Mouse (Mus musculus): ENCODE data around the gene Pklr.

Gene Pklr

DNA sequence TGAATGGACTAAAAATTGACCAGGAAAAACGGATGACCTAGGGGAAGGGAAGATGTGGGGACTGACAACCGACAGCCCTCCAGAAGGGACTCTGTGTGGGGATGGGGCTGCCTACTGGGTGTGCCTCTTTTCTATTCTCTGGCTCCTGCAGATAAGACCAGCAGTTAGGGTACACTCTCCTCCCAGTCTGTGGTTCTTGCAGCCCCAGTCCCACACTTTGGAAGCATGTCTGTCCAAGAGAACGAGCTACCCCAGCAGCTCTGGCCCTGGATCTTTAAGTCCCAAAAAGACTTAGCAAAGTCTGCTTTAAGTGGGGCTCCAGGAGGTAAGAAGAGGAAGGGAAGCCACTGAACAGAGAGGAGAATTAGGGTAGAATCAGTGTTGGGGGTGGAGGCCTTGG lies at the start of gene Pklr:
TSS of gene Pklr (plus strand) at position 185 of the 400 bp plus-strand sequence.
- DNase-seq, result no peak

GRCm38 (mm10) chr3:89087338-89088110 lies 48.4 kb upstream of the Pklr start:
- DNase-seq, result peak; percentile 67 to 89

DNA sequence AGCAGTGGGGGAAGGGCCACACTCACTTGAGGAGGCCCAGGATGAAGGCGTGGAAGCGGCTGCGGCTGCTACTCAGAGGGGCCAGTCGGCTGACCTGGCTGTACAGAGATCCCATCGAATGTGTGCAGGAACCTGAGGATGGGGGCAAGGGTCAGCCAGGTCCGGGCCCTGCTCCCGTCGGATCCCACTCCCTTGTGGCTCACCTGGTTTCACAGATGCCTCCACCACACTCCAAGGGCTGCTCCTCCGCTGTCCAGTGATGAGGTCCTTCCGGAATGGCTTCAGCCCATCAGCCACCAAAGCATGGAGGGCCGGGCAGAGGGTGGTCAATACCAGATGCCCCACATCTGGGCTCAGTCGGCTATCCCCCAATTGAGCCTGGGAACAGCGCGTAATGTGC lies 47.0 kb upstream of the Pklr start:
- DNase-seq, result no peak

GRCm38 (mm10) chr3:89089882-89090591 lies 45.9 kb upstream of the Pklr start:
- peak; percentile 75 to 81 for DNase-seq

DNA sequence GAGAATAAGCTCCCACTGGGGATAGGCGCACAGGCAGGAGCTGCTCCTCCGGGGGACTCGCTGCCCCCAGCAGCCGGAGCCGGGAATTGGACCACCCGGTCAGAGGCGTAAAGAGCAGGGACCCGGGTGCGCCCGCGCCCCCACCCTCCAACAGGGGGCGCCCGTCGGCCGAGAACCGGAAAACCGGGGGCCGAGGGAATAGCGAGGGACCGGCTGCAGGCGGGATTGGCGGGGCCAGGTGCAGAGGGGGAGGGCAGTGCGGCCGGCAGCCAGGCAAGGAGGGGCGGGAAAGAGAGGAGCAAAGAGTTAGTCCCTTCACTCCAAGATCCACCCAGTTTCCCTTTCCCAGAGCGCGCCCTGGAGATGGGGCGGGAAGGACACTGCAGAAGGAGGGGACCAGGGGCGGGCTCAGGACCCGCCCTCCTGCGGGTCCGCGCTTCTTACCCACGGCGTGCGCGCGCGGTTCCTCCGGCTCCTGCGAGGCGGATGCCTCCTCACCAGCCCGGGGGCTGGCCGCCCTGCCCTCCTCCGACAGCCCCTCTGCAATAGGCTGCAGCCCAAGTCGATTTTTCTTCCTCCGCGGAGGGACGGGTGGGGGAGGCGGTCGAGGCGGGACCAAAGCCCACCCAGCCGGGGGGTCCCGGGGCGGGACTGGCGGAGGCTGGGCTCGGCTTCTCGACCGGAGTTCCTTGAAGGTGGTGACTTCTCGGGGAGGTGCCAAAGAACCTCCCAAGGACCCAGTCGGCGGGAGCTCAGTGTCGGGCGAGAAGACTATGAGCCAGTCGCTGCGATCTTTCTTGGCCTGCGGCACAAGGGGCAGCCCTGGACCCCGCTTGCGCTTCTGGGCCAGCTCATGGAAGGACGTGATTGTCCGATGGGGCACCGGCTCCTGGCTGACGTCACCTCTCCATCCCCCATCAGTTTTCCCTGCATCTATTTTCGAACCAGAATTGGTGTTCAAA lies 45.0 kb upstream of the Pklr start:
- peak; percentile 64 to 82 for DNase-seq

DNA sequence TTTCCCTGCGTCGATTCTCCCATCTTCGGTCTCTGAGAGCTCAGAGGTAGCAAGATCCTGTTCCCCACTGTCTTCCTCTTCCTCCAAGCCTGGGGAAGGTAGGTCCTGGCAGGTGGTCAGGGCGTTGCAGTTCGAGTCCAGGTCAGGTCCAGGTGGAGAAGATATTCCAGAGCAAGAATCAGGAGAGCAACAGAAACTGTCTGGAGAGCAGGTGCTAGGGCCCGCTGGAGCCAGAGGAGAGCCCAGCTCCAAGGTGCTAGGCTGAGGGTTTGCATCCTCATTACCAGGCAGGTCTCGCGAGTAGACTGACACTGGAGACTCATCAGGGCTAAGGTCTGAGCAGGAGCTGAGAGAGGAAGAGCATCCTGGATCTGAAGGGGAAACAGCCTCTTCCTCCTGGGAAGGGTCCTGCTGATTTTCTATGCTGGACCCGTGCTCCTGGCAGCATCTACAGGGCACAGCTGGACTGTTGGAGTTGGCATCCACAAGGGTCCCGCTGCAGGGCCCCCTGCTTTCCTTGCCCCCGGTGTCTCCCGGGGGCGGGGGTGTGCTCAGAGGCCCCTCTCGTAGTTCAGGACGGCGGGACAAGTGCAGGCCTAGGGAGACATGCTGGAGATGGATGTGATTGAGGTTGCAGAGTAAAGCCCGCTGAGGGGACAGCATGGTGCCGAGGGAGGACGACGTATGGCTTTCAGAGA lies 44.0 kb upstream of the Pklr start:
- DNase-seq, result no peak

DNA sequence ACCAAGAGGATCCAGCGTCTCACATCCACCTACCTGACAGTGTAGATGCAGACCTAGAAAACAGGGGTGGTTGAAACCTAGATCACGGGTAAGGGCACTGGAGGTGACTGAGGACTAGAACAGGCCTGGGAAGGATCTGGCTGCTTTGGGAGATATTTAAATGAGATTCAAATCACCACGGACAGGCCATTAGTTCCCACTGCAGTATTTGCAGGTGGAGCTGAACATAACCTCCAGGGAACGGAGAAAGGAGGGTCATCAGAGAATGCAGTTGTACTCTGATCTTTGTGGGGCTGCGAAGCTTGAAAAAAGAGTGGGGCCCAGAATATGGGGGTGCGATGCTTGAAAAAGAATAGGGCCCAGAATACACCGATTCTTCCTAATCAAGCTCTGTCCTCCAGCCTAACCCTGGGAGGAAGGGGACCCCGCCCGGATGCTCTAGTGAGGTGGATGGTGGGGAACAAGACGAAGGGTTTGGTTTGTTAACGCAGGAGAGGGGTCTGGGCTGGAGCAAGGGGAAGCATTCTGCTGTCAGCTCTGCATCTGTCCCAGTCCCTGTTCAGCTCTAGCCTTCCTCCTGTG lies 43.3 kb upstream of the Pklr start:
- no peak for DNase-seq

GRCm38 (mm10) chr3:89093175-89093574 lies 42.8 kb upstream of the Pklr start, which contains the start of gene Rusc1:
TSS of gene Rusc1 (minus strand) at chr3:89093311.
- DNase-seq, result peak; percentile 52 to 65

DNA sequence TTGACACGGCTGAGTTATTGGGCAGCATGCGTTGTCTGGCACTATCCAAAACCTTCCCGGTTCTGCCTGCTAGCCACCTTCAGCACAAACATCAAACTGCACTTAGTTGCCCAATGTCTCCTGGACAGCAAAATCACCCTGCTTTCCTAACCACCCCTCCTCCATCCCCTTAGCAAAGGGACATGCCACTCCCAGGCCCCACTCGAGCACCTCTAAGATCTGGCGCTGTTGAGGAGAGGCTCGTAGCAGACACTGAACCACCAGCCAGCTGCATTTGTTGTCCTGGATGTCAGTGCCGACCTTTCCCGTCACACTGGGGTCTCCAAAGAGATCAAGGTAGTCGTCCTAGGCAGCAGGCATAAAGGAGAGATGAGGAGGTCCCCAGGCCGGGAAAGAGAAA lies 41.9 kb upstream of the Pklr start:
- DNase-seq, result no peak

DNA sequence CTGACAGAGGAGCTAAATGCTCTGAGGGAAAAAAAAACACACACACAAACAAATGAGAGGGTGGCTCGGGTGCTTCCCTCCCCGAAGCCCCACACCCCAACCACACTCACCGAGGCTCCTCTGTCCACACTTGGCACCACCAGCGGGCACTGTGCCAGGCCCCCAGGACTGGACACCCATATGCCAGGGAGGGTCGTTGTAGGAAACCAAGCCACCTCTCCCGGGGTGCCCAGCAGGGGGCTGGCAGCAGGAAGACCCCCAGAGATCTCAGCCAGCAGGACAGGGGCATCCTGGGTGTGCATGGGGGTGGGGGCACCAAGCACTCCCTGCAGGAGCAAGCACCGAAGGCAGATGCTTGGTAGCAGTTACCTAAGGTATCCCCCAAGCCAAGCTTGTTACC lies 35.1 kb upstream of the Pklr start, which contains the start of gene Gm43738:
TSS of gene Gm43738 (minus strand) at position 289 of the 400 bp plus-strand sequence.
- DNase-seq, result no peak

- no peak for DNase-seq
Measured at GRCm38 (mm10) chr3:89101459-89101811, 34.5 kb upstream of the Pklr start.

DNA sequence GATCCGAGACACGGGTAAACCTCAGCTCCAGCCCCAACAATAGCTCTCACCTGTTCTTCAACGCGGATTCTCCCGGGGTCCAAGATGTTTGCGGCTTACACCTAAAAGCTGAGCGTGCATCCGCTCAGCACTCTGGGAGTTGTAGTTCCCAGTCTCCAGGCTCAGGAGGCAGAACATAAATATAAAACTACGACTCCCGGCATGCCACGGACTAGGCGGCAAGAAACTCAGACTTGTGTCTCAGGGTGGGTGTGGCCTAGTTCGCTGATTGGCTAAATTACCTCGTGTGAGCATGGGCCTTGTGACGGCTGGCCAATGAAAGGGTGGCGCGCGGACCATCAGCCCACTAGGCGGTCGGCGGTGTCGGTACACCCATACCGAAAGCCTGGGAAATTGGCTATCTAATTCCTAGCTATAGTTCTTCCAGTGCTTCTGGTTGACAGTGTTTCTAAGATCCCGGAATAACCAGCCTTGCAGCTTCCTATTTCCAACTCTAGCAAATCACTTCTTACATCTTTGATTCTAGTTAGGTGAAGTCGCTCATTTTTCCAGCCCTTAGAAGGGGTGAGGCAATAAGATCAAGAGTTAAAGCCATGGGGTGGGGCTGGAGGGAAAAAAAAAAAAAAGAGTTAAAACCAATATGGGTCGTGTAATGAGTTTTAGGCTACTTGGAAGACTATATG lies 34.0 kb upstream of the Pklr start, which contains the start of gene Fdps:
TSS of gene Fdps (minus strand) at position 148 of the 683 bp plus-strand sequence.
- DNase-seq, result peak; percentile 85

DNA sequence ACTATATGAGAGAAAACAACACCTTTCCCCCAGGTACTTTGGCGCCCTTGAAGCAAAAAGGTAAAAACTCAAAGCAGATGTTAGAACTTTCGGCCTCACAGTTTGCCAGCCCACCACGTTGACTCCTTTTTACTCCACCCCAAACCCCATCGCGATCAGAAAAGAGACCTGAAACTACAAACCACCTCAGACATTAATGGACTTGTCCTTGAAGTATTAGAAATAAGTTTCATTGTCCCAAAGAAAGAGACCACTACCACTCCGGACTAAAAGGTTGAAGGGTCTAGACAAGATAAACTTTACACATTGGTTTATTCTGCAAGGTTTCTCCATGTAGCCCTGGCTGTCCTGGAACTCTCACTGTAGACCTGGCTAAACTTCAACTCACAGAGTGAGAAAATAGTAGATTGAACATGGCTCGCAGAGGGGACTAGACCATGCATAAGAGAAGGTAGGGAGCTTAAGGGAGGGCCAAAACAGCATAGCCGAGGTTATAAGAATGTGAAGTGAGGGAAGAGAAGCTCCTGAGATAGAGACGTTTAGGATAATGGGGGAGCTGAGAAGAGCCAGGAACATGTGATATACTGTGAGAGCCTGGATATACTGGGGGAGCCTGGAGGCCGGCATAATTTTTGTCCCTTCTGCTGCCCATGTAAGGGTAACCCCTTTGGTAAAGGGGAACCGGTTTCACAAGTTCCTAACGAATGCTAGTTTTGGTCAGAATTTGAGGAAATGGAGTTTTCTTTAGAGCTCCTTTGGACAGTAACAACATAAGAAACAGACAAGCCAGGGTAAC lies 33.2 kb upstream of the Pklr start:
- no peak for DNase-seq

GRCm38 (mm10) chr3:89103291-89103595 lies 32.7 kb upstream of the Pklr start:
- DNase-seq, result no peak

- no peak for DNase-seq
Measured at GRCm38 (mm10) chr3:89106881-89107280, 29.1 kb upstream of the Pklr start.

GRCm38 (mm10) chr3:89107545-89107944 lies 28.4 kb upstream of the Pklr start:
- DNase-seq, result no peak

DNA sequence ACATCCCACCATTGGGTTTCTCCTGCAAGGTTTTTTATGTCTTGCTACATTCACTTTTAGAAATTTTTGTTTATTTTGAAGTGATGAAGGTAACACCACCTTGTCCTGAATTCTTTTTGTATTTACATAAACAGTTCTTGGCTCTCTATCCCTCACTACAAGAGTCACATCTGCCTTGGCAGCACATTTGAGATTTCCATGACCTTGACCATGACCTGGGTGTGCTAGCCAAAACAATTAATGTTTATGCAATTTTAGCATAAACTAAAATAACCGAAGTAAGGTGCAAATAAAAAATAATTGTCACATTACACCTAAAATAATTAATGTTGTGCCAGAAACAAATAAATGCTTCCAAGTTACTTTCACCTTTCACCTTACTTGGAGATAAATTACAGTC lies 27.8 kb upstream of the Pklr start:
- DNase-seq, result no peak

DNA sequence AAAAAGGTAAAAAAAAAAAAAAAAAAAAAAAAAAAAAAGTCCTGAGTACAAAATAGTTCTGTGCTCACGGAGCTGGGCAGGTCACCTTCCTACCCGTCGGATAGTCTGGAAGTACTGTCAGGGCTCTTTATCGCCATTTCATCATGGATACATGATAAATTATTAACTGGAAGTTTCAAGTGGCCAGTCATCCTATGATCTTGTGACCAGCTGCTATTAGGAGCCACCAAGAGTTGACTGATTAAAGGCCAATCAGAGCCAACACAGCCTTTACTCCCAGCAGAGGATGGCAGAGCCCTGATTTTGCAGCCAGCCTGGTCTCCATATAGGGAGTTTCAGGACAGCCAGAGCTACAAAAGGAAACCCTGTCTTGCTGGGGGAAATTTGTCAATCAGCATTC lies 22.9 kb upstream of the Pklr start:
- no peak for DNase-seq

DNA sequence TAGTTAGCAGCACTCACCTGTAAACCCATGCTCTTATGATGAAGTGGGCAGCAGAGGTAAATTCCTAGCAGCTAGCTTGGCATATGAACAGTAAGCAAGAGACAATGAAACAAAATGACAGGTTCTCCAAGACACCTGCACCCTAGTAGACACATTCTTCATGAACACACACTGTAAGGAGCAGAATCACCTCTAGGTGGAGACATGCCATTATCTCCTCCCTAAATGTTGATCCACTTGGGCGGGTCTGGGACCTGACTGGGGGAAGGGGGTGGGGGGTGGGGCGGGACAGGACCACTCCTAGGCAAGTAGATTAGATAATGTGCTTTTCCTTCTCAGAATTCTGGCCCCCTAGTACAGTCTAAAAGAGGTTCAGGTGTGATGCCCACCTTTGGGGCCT lies 20.4 kb upstream of the Pklr start:
- DNase-seq, result no peak

GRCm38 (mm10) chr3:89123313-89123712 lies 12.6 kb upstream of the Pklr start:
- DNase-seq, result no peak

DNA sequence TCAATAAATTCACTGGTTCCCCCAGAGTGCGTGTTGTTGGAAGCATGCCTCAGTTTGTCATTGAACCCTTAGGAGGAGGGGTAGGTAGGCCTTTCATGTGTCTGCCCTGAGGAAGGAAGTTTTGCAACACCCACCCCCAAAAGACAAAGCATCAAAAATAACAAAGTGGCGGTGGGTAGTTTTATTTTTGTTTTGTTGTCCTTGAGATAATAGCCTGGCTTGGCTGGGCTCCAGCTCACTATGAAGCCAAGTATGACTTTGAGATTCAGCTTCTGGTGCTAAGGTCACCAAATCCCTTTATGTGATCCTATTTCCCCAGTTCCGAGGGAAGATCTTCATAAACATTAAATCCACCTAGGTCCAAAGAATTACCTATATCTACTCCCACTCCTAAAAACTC lies 11.7 kb upstream of the Pklr start:
- no peak for DNase-seq

Data from spleen, adult 18-20 months (tissue).